Mouse (Mus musculus): ENCODE results near the gene Vmn1r9. TPM values are rescaled to one million over a fixed set of nuclear protein-coding genes. Genes with fewer than 3 reads are reported as not detected.
"Not testable (repeated sequence)": the region's sequence is repeated elsewhere in the genome, so short reads cannot be mapped to it uniquely, and the experiment has no call there.

The Vmn1r9 gene
- total RNA-seq (2021): not detected
- long read RNA-seq, experiment 1: 0 reads
- long read RNA-seq, experiment 2: 0 reads

- no peak within 1 kb of the TSS for H3K27ac ChIP-seq
- DNase-seq: no peak
- no peak for TF ChIP-seq CTCF (IDR thresholded peaks at IDR 0.05)
- intact Hi-C loops (cut with DNase I): no loop called here
- no peak within 1 kb of the TSS for H3K4me3 ChIP-seq
These were observed at the start of gene Vmn1r9 for GRCm38 (mm10) chr6:57066487-57066886. Gene Vmn1r9, plus strand, starts transcription at chr6:57066787.

DNA sequence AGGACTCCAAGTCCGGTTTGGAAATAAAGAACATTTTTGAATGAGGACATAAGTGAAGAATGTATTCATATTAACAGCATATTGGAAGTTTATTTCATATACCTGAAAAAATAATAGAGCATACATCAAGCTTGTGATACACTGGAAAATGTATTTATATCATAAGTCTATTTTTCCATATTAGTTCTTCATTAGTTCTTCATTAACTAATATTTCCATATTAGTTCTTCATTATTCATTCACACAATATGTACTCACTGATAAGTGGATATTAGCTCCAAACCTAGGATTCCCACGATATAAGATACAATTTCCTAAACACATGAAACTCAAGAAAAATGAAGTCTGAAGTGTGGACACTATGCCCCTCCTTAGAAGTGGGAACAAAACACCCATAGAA is 41.4 kb upstream of the Vmn1r9 start, which contains the start of gene Vmn1r7:
Vmn1r7 (minus strand) TSS at position 101 of the 400 bp plus-strand sequence.
- DNase-seq; intact Hi-C loops (cut with DNase I); H3K27ac ChIP-seq; H3K4me3 ChIP-seq: not testable (repeated sequence)

DNA sequence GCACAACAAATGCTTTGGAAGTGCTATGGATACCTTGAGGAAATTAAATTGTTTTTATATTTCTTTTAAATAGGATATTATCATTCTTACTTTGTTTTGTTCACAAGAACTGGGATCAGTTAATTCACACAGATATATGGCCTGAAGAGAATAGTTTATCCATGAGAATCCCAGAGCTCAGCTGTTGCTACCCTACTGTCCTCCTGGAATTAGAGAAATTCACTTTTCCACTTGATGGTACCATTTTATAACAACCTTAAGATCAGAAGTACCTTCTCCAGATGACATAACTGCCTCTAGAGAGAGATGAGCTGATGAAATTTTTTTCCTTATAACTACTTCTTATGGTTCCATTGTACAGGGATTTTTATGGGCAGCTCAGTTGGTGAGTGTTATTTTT is 34.6 kb upstream of the Vmn1r9 start, which contains the start of gene Vmn1r8:
Vmn1r8 (plus strand) TSS at position 301 of the 400 bp plus-strand sequence.
- DNase-seq: no peak
- H3K4me3 ChIP-seq: no peak within 1 kb of the TSS
- intact Hi-C loops (cut with DNase I): no loop called here
- no peak for TF ChIP-seq CTCF (IDR thresholded peaks at IDR 0.05)
- no peak within 1 kb of the TSS for H3K27ac ChIP-seq

GRCm38 (mm10) chr6:57034674-57035073 is 31.9 kb upstream of the Vmn1r9 start:
- no peak overlapping the region for H3K4me3 ChIP-seq
- no peak for DNase-seq
- H3K27ac ChIP-seq: no peak overlapping the region
- intact Hi-C loops (cut with DNase I): no loop called here
- no peak for TF ChIP-seq CTCF (IDR thresholded peaks at IDR 0.05)

GRCm38 (mm10) chr6:57063730-57064129 is 2.9 kb upstream of the Vmn1r9 start:
- no peak for DNase-seq
- no peak overlapping the region for H3K27ac ChIP-seq
- intact Hi-C loops (cut with DNase I): no loop called here
- H3K4me3 ChIP-seq: no peak overlapping the region
- TF ChIP-seq CTCF (IDR thresholded peaks at IDR 0.05): peak; percentile 18; the same call in 1 of the 2 replicates

- DNase-seq: no peak
- H3K4me3 ChIP-seq: no peak overlapping the region
- no peak overlapping the region for H3K27ac ChIP-seq
- intact Hi-C loops (cut with DNase I): no loop called here
- TF ChIP-seq CTCF (IDR thresholded peaks at IDR 0.05): no peak; the same call in 1 of the 2 replicates
These were observed 39.8 kb downstream of the Vmn1r9 start for GRCm38 (mm10) chr6:57106358-57106757.

- no peak for TF ChIP-seq CTCF (IDR thresholded peaks at IDR 0.05)
- Histone ChIP-seq H3K4me3 (no peak within 1 kb of the TSS), H3K27ac (no peak within 1 kb of the TSS)
- DNase-seq: no peak
- intact Hi-C loops (cut with DNase I): no loop called here
These were observed 42.6 kb downstream of the Vmn1r9 start, which contains the start of gene Vmn1r10 for GRCm38 (mm10) chr6:57109154-57109553. Gene Vmn1r10, plus strand, starts transcription at chr6:57109454.

Other genes with a start within 250 kb of the Vmn1r9 start
- 10 to 100 TPM; 48.9 to 60.2 TPM for gene Fkbp9, start 234.7 kb upstream of the Vmn1r9 start, total RNA-seq (2021)
- gene Nt5c3, start 142.9 kb upstream of the Vmn1r9 start, total RNA-seq (2021): 10 to 100 TPM; 45.0 to 52.5 TPM
- not detected for gene Vmn1r4, start 142.8 kb upstream of the Vmn1r9 start, total RNA-seq (2021)
- gene Vmn1r5, start 96.5 kb upstream of the Vmn1r9 start, total RNA-seq (2021): not detected
- not detected for gene Vmn1r6, start 69.5 kb upstream of the Vmn1r9 start, total RNA-seq (2021)
- not detected for gene Vmn1r7, start 41.5 kb upstream of the Vmn1r9 start, total RNA-seq (2021)
- not detected for gene Vmn1r8, start 34.5 kb upstream of the Vmn1r9 start, total RNA-seq (2021)
- gene Vmn1r10, start 42.7 kb downstream of the Vmn1r9 start, total RNA-seq (2021): not detected
- gene Vmn1r11, start 66.7 kb downstream of the Vmn1r9 start, total RNA-seq (2021): not detected
- not detected for gene Vmn1r12, start 90.1 kb downstream of the Vmn1r9 start, total RNA-seq (2021)
- gene Vmn1r13, start 136.5 kb downstream of the Vmn1r9 start, total RNA-seq (2021): not detected
- gene Vmn1r14, start 164.9 kb downstream of the Vmn1r9 start, total RNA-seq (2021): not detected
- not detected for gene Vmn1r15, start 191.2 kb downstream of the Vmn1r9 start, total RNA-seq (2021)